Mouse (Mus musculus) limb, embryonic 15.5 days (tissue): ENCODE measurements at regions not wholly inside any gene's neighbourhood (a gene's known extent, or its start where the extent isn't known, plus 50 kb on each side); places are given as distances from the start of the nearest gene placed in this dataset.

Source experiments
- ATAC-seq: fragments of 200-750 bp; cut with Nextera tagmentation; 2 replicates; pipeline ENCODE4 v1.8.0; 2017; ENCODE audit warnings: low read depth, moderate TSS enrichment; ENCODE audit not compliant: insufficient number of reproducible peaks, low FRiP score, low TSS enrichment
- H3K27ac ChIP-seq: fragments of 300-500 bp; sonication (generic); 2 replicates; pipeline ENCODE4 v1.5.1; 2015; ENCODE audit warnings: moderate library complexity, mild to moderate bottlenecking, inconsistent platforms
- H3K27me3 ChIP-seq: fragments of 300-500 bp; sonication (generic); 2 replicates; pipeline ENCODE4 v1.6.1; 2015; ENCODE audit warnings: inconsistent platforms
- H3K36me3 ChIP-seq: fragments of 300-500 bp; sonication (generic); 2 replicates; pipeline ENCODE4 v1.6.1; 2015; ENCODE audit warnings: inconsistent platforms
- H3K4me1 ChIP-seq: fragments of 300-500 bp; sonication (generic); 2 replicates; pipeline ENCODE4 v1.6.1; 2015; ENCODE audit warnings: inconsistent platforms
- H3K4me2 ChIP-seq: fragments of 300-500 bp; sonication (generic); 2 replicates; pipeline ENCODE4 v1.6.1; 2015; ENCODE audit warnings: mild to moderate bottlenecking, inconsistent platforms
- H3K4me3 ChIP-seq: fragments of 300-500 bp; sonication (generic); 2 replicates; pipeline ENCODE4 v1.5.1; 2015; ENCODE audit warnings: mild to moderate bottlenecking, inconsistent platforms
- H3K9ac ChIP-seq: fragments of 300-500 bp; sonication (generic); 2 replicates; pipeline ENCODE4 v1.6.1; 2015; ENCODE audit warnings: inconsistent platforms
- H3K9me3 ChIP-seq: fragments of 300-500 bp; sonication (generic); 2 replicates; pipeline ENCODE4 v1.6.1; 2016; ENCODE audit warnings: inconsistent platforms
- WGBS: fragments of 180-500 bp; shearing (Covaris S2); methylation state at CpG from one replicate; pipeline ENCODE4 v1.1.7; 2015; 5-methylcytosine and 5-hydroxymethylcytosine counted together

DNA sequence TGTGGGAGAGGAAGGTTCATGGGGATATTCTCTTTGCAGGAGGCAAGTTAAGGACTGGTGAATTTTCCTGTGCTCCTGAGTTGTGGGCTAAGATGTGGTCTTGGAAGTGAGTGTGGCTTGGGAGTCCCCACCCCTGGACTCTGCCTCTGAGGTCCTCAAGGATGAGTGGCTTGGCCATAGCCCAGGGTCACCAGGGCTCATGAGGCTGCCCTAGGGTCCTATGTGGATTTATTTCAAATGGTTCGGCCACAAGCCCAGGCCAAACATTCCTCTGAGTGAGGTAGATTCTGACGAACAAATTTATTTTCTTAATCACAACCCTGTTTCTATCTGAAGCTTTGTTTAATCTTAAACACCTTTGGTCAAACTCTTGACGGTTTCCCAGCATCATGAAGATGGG lies 98.4 kb downstream of the Gm10604 start:
- Histone ChIP-seq H3K9ac (no peak overlapping the region), H3K27me3 (no peaks in the 10 kb centered on the region), H3K4me2 (no peak overlapping the region), H3K36me3 (no peaks in the 10 kb centered on the region), H3K4me1 (peaks cover 10% of the 10 kb centered on the region), H3K27ac (no peak overlapping the region), H3K4me3 (no peak overlapping the region), H3K9me3 (no peaks in the 10 kb centered on the region)
- 82% methylated on average over 3 of the region's 3 CpGs for WGBS
- no peak for ATAC-seq

DNA sequence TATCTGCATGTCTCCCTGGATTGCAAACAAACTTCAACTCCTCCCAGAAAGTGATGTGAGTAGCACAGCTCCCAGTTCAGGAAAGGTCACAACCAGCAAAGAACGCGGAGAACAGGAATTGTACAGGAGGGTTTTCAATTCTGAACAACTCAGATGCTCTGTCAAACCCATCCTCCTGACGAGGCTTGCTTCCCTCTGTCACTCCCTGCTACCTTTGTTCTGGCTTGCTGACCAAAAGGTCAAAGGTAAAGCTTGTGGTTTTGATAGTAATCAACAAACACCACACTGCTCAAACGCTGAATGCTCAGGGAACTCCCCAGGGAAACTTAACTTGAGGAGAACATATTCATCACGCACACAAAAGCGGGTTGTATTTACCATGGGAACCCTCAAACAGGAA lies 102.4 kb downstream of the Gm10604 start:
- H3K36me3 ChIP-seq = no peaks in the 10 kb centered on the region
- H3K4me1 ChIP-seq = no peaks in the 10 kb centered on the region
- H3K27me3 ChIP-seq = no peaks in the 10 kb centered on the region
- H3K4me2 ChIP-seq = no peak overlapping the region
- H3K9me3 ChIP-seq = no peaks in the 10 kb centered on the region
- no peak overlapping the region for H3K9ac ChIP-seq
- no peak for ATAC-seq
- no peak overlapping the region for H3K27ac ChIP-seq
- H3K4me3 ChIP-seq = no peak overlapping the region
- 78% methylated on average over 6 of the region's 6 CpGs for WGBS

DNA sequence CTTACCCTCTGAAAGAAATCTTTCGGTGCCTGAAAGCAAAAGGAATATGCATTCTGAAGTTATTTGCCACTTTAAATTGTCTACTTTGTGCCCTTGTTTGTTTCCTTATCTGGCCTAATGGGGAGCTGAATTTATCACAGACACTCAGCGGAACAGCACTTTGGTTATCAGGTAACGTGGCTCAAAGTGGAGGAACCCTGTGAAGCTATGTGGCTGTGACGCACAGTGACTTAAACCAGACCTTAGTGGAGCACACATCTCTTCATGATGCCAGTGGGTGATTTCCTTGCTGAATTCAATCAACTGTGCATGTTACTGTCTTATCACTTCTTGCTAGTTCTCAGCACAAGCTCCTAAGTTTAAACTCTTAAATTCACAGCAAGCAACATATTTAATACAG lies 103.1 kb downstream of the Gm10604 start:
- no peaks in the 10 kb centered on the region for H3K4me1 ChIP-seq
- WGBS = 82% methylated on average over 4 of the region's 4 CpGs

DNA sequence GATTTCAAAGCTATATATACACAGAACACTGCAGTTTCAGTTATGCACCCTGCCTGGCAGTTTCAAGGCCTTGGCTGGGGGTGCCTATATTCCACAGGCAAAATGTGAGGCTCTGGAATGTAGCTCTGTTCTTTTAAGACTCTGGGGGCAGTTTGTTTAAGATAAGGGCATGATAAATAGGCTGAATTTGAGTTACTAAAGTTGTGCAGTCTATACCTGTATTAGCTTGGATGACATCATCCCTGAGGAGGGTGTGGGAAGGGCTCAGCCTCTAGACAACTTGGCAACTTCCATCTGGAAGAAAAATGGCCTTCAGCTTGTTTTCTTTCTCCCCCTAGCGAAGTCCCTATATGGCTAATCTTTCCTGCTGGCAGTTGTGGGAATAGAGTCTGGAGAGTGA lies 105.1 kb downstream of the Gm10604 start:
- Histone ChIP-seq H3K9me3 (no peaks in the 10 kb centered on the region), H3K36me3 (no peaks in the 10 kb centered on the region), H3K27ac (no peak overlapping the region), H3K27me3 (no peaks in the 10 kb centered on the region), H3K4me1 (no peaks in the 10 kb centered on the region), H3K4me3 (no peak overlapping the region), H3K4me2 (no peak overlapping the region), H3K9ac (no peak overlapping the region)
- ATAC-seq = no peak
- 68% methylated on average over 1 of the region's 1 CpGs for WGBS

More for the DNA sequence above, 103.1 kb downstream of the Gm10604 start:
- ATAC-seq = no peak
- H3K27ac ChIP-seq = no peak overlapping the region
- no peaks in the 10 kb centered on the region for H3K27me3 ChIP-seq
- H3K36me3 ChIP-seq = no peaks in the 10 kb centered on the region
- no peak overlapping the region for H3K4me3 ChIP-seq
- H3K4me2 ChIP-seq = no peak overlapping the region
- H3K9ac ChIP-seq = no peak overlapping the region
- H3K9me3 ChIP-seq = no peaks in the 10 kb centered on the region

GRCm38 (mm10) chr4:11874586-11875264 lies 106.3 kb downstream of the Gm10604 start:
- H3K36me3 ChIP-seq = no peaks in the 10 kb centered on the region
- no peak for ATAC-seq
- 77% methylated on average over 4 of the region's 4 CpGs for WGBS
- no peak overlapping the region for H3K27ac ChIP-seq
- no peak overlapping the region for H3K9ac ChIP-seq
- no peaks in the 10 kb centered on the region for H3K27me3 ChIP-seq
- no peak overlapping the region for H3K4me3 ChIP-seq
- H3K4me1 ChIP-seq = no peaks in the 10 kb centered on the region
- no peaks in the 10 kb centered on the region for H3K9me3 ChIP-seq
- no peak overlapping the region for H3K4me2 ChIP-seq

- ATAC-seq = no peak
- no peaks in the 10 kb centered on the region for H3K9me3 ChIP-seq
- no peak overlapping the region for H3K9ac ChIP-seq
- H3K4me3 ChIP-seq = no peak overlapping the region
- H3K27ac ChIP-seq = no peak overlapping the region
- 59% methylated on average over 3 of the region's 3 CpGs for WGBS
- H3K27me3 ChIP-seq = no peaks in the 10 kb centered on the region
- no peak overlapping the region for H3K4me2 ChIP-seq
- H3K4me1 ChIP-seq = no peaks in the 10 kb centered on the region
- H3K36me3 ChIP-seq = no peaks in the 10 kb centered on the region
Observed at GRCm38 (mm10) chr4:11872036-11872435, 109.0 kb downstream of the Gm10604 start.

DNA sequence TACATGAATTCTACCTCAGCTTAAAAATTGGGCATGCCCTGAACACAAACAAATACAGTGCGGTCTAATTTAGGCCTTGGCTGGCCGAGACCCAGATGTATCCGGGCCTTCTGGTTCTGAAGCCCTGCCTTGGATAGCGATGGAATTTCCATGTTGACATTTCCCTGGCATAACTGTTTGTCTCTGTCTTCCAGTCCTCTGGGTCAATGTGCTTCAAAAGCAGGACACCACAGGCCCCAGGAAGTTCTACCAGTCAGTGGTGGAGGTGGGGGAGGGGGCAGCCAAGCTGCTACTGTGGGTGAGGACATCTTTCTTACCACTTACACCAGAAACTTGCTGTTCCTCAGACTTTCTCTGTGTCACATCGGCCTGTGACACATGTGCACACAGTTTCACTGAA lies 111.3 kb downstream of the Gm10604 start:
- ATAC-seq = no peak
- no peak overlapping the region for H3K4me2 ChIP-seq
- no peaks in the 10 kb centered on the region for H3K9me3 ChIP-seq
- no peak overlapping the region for H3K4me3 ChIP-seq
- no peaks in the 10 kb centered on the region for H3K27me3 ChIP-seq
- H3K4me1 ChIP-seq = no peaks in the 10 kb centered on the region
- H3K9ac ChIP-seq = no peak overlapping the region
- 82% methylated on average over 5 of the region's 5 CpGs for WGBS
- H3K27ac ChIP-seq = no peak overlapping the region
- no peaks in the 10 kb centered on the region for H3K36me3 ChIP-seq

- WGBS = 81% methylated on average over 1 of the region's 1 CpGs
Observed at GRCm38 (mm10) chr4:11868565-11868964, 112.5 kb downstream of the Gm10604 start.

More at GRCm38 (mm10) chr4:11868565-11868964, 112.5 kb downstream of the Gm10604 start:
- Histone ChIP-seq H3K4me3 (no peak overlapping the region), H3K9me3 (no peaks in the 10 kb centered on the region), H3K36me3 (no peaks in the 10 kb centered on the region), H3K27ac (no peak overlapping the region), H3K4me1 (no peaks in the 10 kb centered on the region), H3K4me2 (no peak overlapping the region), H3K27me3 (no peaks in the 10 kb centered on the region), H3K9ac (no peak overlapping the region)
- no peak for ATAC-seq
